ENCODE assay signal across 14 mouse cellular contexts in the genomic region with DNA sequence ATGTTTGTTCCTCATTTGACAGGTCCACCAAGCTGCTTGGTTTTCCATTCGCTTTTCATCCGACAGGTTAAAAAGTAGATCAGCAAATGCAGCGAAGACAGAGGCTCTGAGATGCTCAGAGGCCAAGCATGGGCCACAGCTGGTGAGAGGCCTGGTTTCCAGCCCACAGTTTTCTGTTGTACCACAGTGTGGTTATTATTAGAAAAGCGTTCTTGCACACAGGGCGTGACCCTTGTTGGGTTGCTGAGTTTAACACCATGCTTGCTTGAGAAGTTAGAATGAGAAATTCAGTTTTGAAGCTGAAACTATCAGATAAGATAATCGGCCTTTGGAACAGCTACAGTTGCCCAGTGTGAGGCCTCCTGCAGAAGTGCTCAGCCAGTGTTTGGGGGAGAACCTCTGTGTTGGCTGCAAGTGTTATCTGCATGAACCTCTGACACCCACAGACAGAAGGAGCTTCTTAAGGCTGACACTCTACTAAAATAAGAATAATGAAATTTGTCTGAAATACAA. TPM values are rescaled to one million over a fixed set of nuclear protein-coding genes. Genes with fewer than 3 reads are reported as not detected.
DNase-seq lines count a peak whose midpoint lies in the region; ATAC-seq and TF ChIP-seq lines count a peak whose summit lies in the region.
"Had no signal": no experiment of that assay in that cellular context is flagged by ENCODE, and none has a peak within 500 bp of the region (broad histone marks: within the 10 kb centered on the region; RNA-seq: fewer than 3 reads in every experiment).

No protein-coding gene starts in this region.

- TF ChIP-seq CTCF in liver, embryonic 14.5 days (IDR thresholded peaks at IDR 0.05; ENCODE audit: low read depth): no peak
- no peak for TF ChIP-seq CTCF in stomach, postnatal 0 days (IDR thresholded peaks at IDR 0.05; ENCODE audit: low read depth)

- 36% methylated on average over 6 of the region's 6 CpGs for WGBS in heart, embryonic 15.5 days
- 17% methylated on average over 6 of the region's 6 CpGs for WGBS in liver, embryonic 14.5 days (ENCODE audit: insufficient replicate concordance)
- 76% methylated on average over 6 of the region's 6 CpGs for WGBS in stomach, postnatal 0 days

- H3K4me3 ChIP-seq in heart, embryonic 15.5 days: no peak overlapping the region
- no peak overlapping the region for H3K4me3 ChIP-seq in liver, embryonic 14.5 days (ENCODE audit: insufficient read depth in 1 of 2, low read depth in 2 of 2, low read length in 2 of 2)
- H3K4me3 ChIP-seq in stomach, postnatal 0 days (ENCODE audit: low read depth, low read length): no peak overlapping the region
- H3K4me3 ChIP-seq: kidney, embryonic 15.5 days; limb, embryonic 12.5 days had no signal

- DNase-seq in heart, adult 9 months (ENCODE audit: low spot score in 2 of 2): no peak
- peak; percentile 36 for DNase-seq in testis, postnatal 10 days (ENCODE audit: low spot score)
- DNase-seq in testis, postnatal 14 days (ENCODE audit: low spot score): no peak
- peak in 1 of 3 experiments; percentile 38 for DNase-seq in liver, embryonic 14.5 days (ENCODE audit: low read depth in 3 of 3, low spot score in 3 of 3)
- no peak for DNase-seq in gastrocnemius, postnatal 25 days
- DNase-seq in stomach, postnatal 0 days (ENCODE audit: low spot score): no peak
- DNase-seq: adrenal gland, postnatal 36 days; heart, postnatal 10 days; lung, postnatal 4 days; right cerebral cortex, adult 18-20 months had no signal

- TF ChIP-seq EP300 in liver, embryonic 14.5 days (IDR thresholded peaks at IDR 0.05; ENCODE audit: low read depth): peak; percentile 79
- TF ChIP-seq EP300 in stomach, postnatal 0 days (optimal IDR thresholded peaks at IDR 0.05): no peak

- 0 out of 2 replicates have a peak, but pooled peaks have one; percentile 43 for ATAC-seq in heart, embryonic 15.5 days (replicated peaks; ENCODE audit: insufficient number of reproducible peaks, insufficient read depth, low FRiP score, low read depth)
- ATAC-seq in liver, embryonic 14.5 days (ENCODE audit: insufficient read depth): peak; percentile 89
- ATAC-seq in stomach, postnatal 0 days (ENCODE audit: low FRiP score, low TSS enrichment): no peak
- no peak for ATAC-seq in erythroblast, adult 5-6 weeks (replicated peaks; ENCODE audit: low FRiP score, poor library complexity, severe bottlenecking)

- H3K27me3 ChIP-seq in heart, embryonic 15.5 days: no peaks in the 10 kb centered on the region
- H3K27me3 ChIP-seq in liver, embryonic 14.5 days (ENCODE audit: control insufficient read depth, insufficient read depth, low read length): no peaks in the 10 kb centered on the region
- no peaks in the 10 kb centered on the region for H3K27me3 ChIP-seq in stomach, postnatal 0 days (ENCODE audit: control insufficient read depth, insufficient read depth, low read length)
- H3K27me3 ChIP-seq: kidney, embryonic 15.5 days; limb, embryonic 12.5 days had no signal

- H3K36me3 ChIP-seq in heart, embryonic 15.5 days: peaks cover 41% of the 10 kb centered on the region
- H3K36me3 ChIP-seq in liver, embryonic 14.5 days (replicated peaks; ENCODE audit: control insufficient read depth, insufficient read depth, low read depth): no peaks in the 10 kb centered on the region
- peaks cover 6% of the 10 kb centered on the region; the same call in 1 of the 2 replicates for H3K36me3 ChIP-seq in stomach, postnatal 0 days (ENCODE audit: control insufficient read depth, insufficient read depth, low read length)

- no peak overlapping the region for H3K4me2 ChIP-seq in heart, embryonic 15.5 days
- H3K4me2 ChIP-seq in liver, embryonic 14.5 days (ENCODE audit: low read depth): peak overlapping the region; percentile 32
- no peak overlapping the region for H3K4me2 ChIP-seq in stomach, postnatal 0 days (replicated peaks; ENCODE audit: low read depth)
- H3K4me2 ChIP-seq: kidney, embryonic 15.5 days; limb, embryonic 12.5 days had no signal

- peaks cover 10% of the 10 kb centered on the region for H3K4me1 ChIP-seq in heart, embryonic 15.5 days (replicated peaks)
- H3K4me1 ChIP-seq in liver, embryonic 14.5 days (replicated peaks; ENCODE audit: control insufficient read depth in 2 of 2, insufficient read depth in 2 of 2, low read length in 1 of 2): peaks cover 3 to 17% of the 10 kb centered on the region in 2 experiments
- no peaks in the 10 kb centered on the region for H3K4me1 ChIP-seq in stomach, postnatal 0 days (replicated peaks; ENCODE audit: control insufficient read depth, insufficient read depth)

- H3K27ac ChIP-seq in heart, embryonic 15.5 days: 0 out of 2 replicates have a peak overlapping the region, but pooled peaks have one; percentile 42
- no peak overlapping the region for H3K27ac ChIP-seq in liver, embryonic 14.5 days
- no peak overlapping the region for H3K27ac ChIP-seq in stomach, postnatal 0 days (replicated peaks)
- H3K27ac ChIP-seq: kidney, embryonic 15.5 days; limb, embryonic 12.5 days had no signal

- no peaks in the 10 kb centered on the region for H3K9me3 ChIP-seq in heart, embryonic 15.5 days (replicated peaks)
- no peaks in the 10 kb centered on the region for H3K9me3 ChIP-seq in liver, embryonic 14.5 days (ENCODE audit: control insufficient read depth, low read length)
- H3K9me3 ChIP-seq in stomach, postnatal 0 days (ENCODE audit: control insufficient read depth, low read length): no peaks in the 10 kb centered on the region
- H3K9me3 ChIP-seq: kidney, embryonic 15.5 days; limb, embryonic 12.5 days had no signal

- H3K9ac ChIP-seq in heart, embryonic 15.5 days: no peak overlapping the region
- no peak overlapping the region for H3K9ac ChIP-seq in liver, embryonic 14.5 days (replicated peaks)
- no peak overlapping the region for H3K9ac ChIP-seq in stomach, postnatal 0 days (ENCODE audit: low read length)
- H3K9ac ChIP-seq: kidney, embryonic 15.5 days; limb, embryonic 12.5 days had no signal

RNA-seq across cellular contexts. Expression of gene Heg1, which starts 48.1 kb away (rescaled TPM):
- polyA plus RNA-seq in heart, embryonic 15.5 days (2015; fragmentation: Nextera tagmentation; extraction: Ambion mirVana): 30.5 and 42.5 TPM in 2 replicates
- 3.2 and 3.5 TPM in 2 replicates for polyA plus RNA-seq in liver, embryonic 14.5 days (2012; rRNA removed)
- 3.5 and 4.0 TPM in 2 replicates for polyA plus RNA-seq in liver, embryonic 14.5 days (2014; fragmentation: Nextera tagmentation; extraction: Ambion mirVana)
- 10 to 100 TPM; 46.0 to 47.0 TPM for total RNA-seq in gastrocnemius, postnatal 25 days (2021)
- polyA plus RNA-seq in stomach, postnatal 0 days (2015; fragmentation: Nextera tagmentation; extraction: Ambion mirVana): 8.5 and 9.1 TPM in 2 replicates
- 3.7 and 7.5 TPM in 2 replicates for total RNA-seq in erythroblast, adult 5-6 weeks (2015; ENCODE audit: low replicate concordance)
- total RNA-seq in erythroblast, adult 5-6 weeks (2017; ENCODE audit: low replicate concordance): 2.4 and 6.4 TPM in 2 replicates

Comparison
In these comparisons a context has a peak if more than half of its experiments do, and no peak if none do; other contexts are left out.
1. ATAC-seq: peak in heart, embryonic 15.5 days (single experiment) and liver, embryonic 14.5 days (single experiment); none in stomach, postnatal 0 days (single experiment) and erythroblast, adult 5-6 weeks (single experiment).